Mouse (Mus musculus): ENCODE results near the gene Mrpl30. TPM values are rescaled to one million over a fixed set of nuclear protein-coding genes. Genes with fewer than 3 reads are reported as not detected.

Gene Mrpl30
- 169 TPM for polyA plus RNA-seq (2017; shearing (Covaris generic))

DNA sequence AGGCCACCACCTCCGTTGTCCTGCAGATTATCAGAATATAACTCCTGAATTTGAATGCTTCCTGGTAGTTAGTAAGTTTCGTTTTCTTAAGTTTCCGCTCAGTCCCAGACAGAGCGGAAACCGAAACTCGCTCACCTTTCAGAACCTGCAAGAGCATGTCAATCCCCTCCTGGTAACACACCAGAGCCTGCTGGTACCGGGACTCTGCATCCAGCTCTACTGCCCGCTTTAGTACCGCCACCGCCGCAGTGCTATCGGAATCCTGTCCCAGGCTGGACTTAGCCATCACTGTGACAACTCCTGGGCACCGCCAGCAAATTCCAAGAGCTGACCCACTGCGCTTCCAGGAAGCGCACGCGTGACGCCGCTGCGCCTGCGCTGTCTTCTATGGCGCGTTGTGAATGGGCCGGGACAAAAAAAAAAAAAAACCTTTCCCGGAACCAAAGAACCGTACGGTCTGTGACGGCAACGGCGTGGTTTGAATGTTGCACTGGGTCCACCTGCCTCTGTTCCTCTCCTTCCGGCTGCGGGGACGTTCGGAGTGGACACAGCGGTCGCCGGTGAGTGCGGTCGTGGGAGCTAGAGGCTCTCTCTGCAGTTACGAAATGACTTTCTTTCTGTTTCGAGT lies at the start of gene Mrpl30, which contains the start of gene Mitd1:
Mrpl30 (plus strand) TSS at position 453 of the 628 bp plus-strand sequence.
Mitd1 (minus strand) TSS at position 387 of the 628 bp plus-strand sequence.

DNA sequence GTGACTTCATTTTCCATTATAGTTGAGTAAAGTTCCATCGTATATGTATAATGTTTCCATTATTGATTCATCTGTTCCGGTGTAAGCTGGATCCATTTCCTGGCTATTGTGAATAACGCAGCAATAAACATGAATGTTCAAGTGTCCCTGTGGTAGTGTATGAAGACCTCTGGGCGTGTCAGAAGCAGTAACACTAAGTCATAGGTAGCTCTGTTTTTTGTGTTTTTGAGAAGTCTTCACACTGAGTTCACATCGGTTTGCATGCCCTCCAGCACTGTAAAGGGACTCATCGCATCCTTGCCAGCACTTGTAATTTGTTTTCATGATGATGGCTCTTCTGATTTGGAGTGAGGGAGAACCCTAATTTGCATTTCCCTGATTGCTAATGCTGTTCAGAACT lies 24.0 kb upstream of the Mrpl30 start, which contains the start of gene Tsga10:
Tsga10 (minus strand) TSS at position 144 of the 400 bp plus-strand sequence.

DNA sequence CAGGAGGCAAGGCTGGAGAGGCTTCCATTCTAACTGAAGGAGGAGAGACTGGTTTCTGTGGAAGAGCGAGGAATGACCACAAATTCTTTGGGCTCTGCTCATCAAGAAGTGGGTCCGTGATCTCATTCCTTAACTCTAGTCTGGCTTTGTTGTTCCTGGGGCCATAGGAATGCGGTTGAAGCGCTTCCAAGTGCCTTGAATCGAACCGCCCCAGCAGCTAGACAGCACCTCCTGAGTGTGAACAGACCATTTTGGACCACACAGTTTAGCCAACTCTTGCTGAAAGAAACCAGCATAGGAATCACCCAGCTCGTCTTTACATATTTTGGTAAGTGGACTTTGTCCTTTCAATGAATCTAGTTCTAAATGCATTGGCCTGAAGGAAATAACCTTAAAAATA lies 18.6 kb upstream of the Mrpl30 start, which contains the start of gene Lipt1:
Lipt1 (plus strand) TSS at position 35 of the 400 bp plus-strand sequence.

DNA sequence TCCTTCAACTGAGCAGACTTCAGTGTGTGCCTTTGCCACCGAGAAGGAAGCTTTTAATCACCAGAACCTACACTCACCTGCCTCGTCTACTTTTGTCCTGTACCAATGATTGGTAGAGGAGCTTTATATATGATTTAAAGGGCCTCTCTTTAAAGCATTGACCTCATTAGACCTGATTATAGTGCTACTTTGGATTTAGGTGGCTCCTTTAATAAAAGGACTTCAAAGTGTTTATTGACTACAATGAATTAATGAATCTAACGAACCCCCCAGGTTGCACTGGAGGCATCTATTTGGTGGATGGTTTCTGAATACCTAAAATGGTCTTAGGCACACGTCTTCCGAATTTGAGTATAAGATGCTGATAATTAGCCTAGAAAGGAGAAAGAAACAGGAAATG lies 26.1 kb downstream of the Mrpl30 start, which contains the start of gene Lyg2:
Lyg2 (minus strand) TSS at position 101 of the 400 bp plus-strand sequence.

Other genes with a start within 250 kb of the Mrpl30 start
- 0.87 TPM for gene 2010300C02Rik, start 170.4 kb upstream of the Mrpl30 start, polyA plus RNA-seq (2017; shearing (Covaris generic))
- 2.5 TPM for gene Tsga10, start 24.0 kb upstream of the Mrpl30 start, polyA plus RNA-seq (2017; shearing (Covaris generic))
- 1.6 TPM for gene Lipt1, start 18.7 kb upstream of the Mrpl30 start, polyA plus RNA-seq (2017; shearing (Covaris generic))
- gene Mitd1, start 66 bp upstream of the Mrpl30 start, polyA plus RNA-seq (2017; shearing (Covaris generic)) = 58.0 TPM
- gene Lyg2, start 26.0 kb downstream of the Mrpl30 start, polyA plus RNA-seq (2017; shearing (Covaris generic)) = not detected
- gene Lyg1, start 67.3 kb downstream of the Mrpl30 start, polyA plus RNA-seq (2017; shearing (Covaris generic)) = not detected
- gene Txndc9, start 107.4 kb downstream of the Mrpl30 start, polyA plus RNA-seq (2017; shearing (Covaris generic)) = 89.8 TPM
- 23.4 TPM for gene Eif5b, start 107.5 kb downstream of the Mrpl30 start, polyA plus RNA-seq (2017; shearing (Covaris generic))
- 53.0 TPM for gene Rev1, start 239.3 kb downstream of the Mrpl30 start, polyA plus RNA-seq (2017; shearing (Covaris generic))

Data from naive thymus-derived CD4-positive, alpha-beta T cell, adult 5 months (primary cell).